Mouse (Mus musculus) layer of hippocampus, adult 8-10 months (tissue): ENCODE results near the gene Apoh. TPM values are rescaled to one million over a fixed set of nuclear protein-coding genes. Genes with fewer than 3 reads are reported as not detected.

Experiments used
- total RNA-seq, 4 experiments: library from RNA; stranded (reverse); gene quantifications; 2 replicates each; pipeline ENCODE4 v1.2.4; 2022

The Apoh gene
- total RNA-seq, 4 experiments from 2014 or later = 0.54 to 0.94 (median 0.86) TPM

Other genes starting within 250 kb of the Apoh start
- gene Prkca, start 574 bp downstream of the Apoh start, total RNA-seq = 100 to 1,000 TPM; 201 to 232 (median 220) TPM
- 10 to 100 TPM; 20.9 to 24.8 (median 24.1) TPM for gene Cep112, start 81.8 kb downstream of the Apoh start, total RNA-seq